Mouse (Mus musculus): ENCODE data around the gene Gm4952. TPM values are rescaled to one million over a fixed set of nuclear protein-coding genes. Genes with fewer than 3 reads are reported as not detected.

Gm4952 gene
- polyA plus RNA-seq, 1 experiment, result not detected

DNA sequence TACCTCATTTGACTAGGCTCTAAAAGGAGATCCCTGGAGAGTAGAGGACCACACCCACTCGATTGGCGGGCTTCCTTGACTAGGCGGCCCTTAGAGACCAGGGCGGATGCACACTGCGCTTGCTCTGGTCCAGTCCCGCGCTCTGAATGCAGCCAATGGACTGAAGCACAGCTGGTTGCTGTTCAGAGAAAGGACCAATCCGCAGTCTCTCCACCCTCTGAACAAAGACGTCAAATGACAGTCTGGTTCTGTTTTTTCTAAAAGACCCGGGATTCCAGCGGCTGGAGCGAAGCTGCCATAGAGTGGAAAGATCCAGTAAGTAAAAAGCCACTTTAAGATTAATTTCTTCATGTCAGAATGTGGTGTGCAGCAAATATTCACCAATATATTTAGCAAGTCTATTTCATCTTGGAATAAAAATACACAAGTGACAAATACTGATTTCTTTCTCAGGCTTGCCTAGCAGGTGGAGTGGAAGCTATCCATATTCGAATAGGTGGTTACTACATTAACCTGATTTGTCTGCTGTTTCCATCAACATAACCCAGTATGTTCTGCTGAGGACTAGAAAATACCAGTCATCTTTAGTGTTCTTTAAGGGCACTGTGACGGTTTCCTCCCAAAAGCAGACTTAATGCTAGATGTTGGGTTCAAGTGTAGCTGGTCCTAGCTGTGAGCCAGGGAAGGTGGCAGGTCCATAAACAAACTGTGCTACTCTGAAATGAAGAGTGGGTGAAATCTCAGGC lies 26.3 kb upstream of the Gm4952 start:
- no peak for TF ChIP-seq POLR2A (IDR thresholded peaks at IDR 0.05; ENCODE audit: borderline replicate concordance, extremely low read depth, low read depth, low read length)
- TF ChIP-seq CTCF (IDR thresholded peaks at IDR 0.05; ENCODE audit: insufficient read depth, low read length), result no peak
- peaks cover 3% of the 10 kb centered on the region; the same call in 1 of the 2 replicates for H3K4me1 ChIP-seq (ENCODE audit: control insufficient read depth, insufficient read depth, low read length)
- DNase-seq, result peak; percentile 72
- WGBS, result 2% methylated on average over 14 of the region's 14 CpGs
- peak overlapping the region; percentile 57 for H3K4me3 ChIP-seq (replicated peaks; ENCODE audit: extremely low read depth, low read depth, low read length)

DNA sequence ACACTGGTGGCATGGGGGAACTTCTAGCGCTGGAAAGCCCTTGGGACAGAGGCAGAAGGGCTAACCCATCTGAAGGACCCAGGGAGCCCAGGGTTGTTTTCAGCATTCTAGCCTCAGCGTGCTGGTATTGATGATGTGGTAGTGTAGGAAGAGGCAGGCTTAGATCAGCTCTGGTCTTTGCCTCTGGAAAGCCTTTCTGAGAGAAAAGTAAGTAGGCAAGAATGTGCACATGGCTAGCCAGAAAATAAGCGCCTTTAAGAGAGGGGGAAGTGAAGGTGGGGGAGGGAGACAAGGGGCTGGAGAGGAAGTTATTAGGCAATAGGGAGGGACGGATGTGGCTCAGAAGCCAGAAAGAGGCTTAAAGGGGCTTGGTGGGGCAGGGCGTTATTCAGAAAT lies 25.8 kb upstream of the Gm4952 start:
- 3% methylated on average over 5 of the region's 5 CpGs for WGBS
- Histone ChIP-seq H3K4me3 (replicated peaks; ENCODE audit: extremely low read depth, low read depth, low read length) (peak overlapping the region; percentile 57), H3K4me1 (ENCODE audit: control insufficient read depth, insufficient read depth, low read length) (peaks cover 3% of the 10 kb centered on the region; the same call in 1 of the 2 replicates)
- no peak for TF ChIP-seq CTCF (IDR thresholded peaks at IDR 0.05; ENCODE audit: insufficient read depth, low read length)
- no peak for TF ChIP-seq POLR2A (IDR thresholded peaks at IDR 0.05; ENCODE audit: borderline replicate concordance, extremely low read depth, low read depth, low read length)
- DNase-seq, result peak; percentile 31

DNA sequence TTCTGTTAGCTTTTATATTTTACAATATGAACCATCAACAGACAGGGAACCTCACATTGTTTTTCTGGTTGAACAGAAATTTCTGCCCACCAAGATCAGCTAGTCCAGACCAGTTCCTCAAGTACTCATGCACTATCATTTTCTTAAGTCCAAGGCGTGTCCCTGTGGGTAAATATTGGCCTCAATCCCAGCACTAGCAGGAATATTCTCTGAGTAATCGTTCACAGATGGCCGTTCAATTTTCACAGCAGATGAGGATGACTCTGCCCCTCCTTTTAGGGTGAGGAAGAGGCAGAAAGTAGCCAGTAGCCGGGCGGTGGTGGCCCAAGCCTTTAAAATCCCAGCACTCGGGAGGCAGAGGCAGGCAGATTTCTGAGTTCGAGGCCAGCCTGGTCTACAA lies 24.7 kb upstream of the Gm4952 start:
- no peak for DNase-seq
- TF ChIP-seq POLR2A (IDR thresholded peaks at IDR 0.05; ENCODE audit: borderline replicate concordance, extremely low read depth, low read depth, low read length) (no peak), CTCF (IDR thresholded peaks at IDR 0.05; ENCODE audit: insufficient read depth, low read length) (no peak)
- H3K4me3 ChIP-seq (replicated peaks; ENCODE audit: extremely low read depth, low read depth, low read length), result no peak overlapping the region
- H3K4me1 ChIP-seq (ENCODE audit: control insufficient read depth, insufficient read depth, low read length), result peaks cover 3% of the 10 kb centered on the region; the same call in 1 of the 2 replicates
- 54% methylated on average over 7 of the region's 7 CpGs for WGBS

DNA sequence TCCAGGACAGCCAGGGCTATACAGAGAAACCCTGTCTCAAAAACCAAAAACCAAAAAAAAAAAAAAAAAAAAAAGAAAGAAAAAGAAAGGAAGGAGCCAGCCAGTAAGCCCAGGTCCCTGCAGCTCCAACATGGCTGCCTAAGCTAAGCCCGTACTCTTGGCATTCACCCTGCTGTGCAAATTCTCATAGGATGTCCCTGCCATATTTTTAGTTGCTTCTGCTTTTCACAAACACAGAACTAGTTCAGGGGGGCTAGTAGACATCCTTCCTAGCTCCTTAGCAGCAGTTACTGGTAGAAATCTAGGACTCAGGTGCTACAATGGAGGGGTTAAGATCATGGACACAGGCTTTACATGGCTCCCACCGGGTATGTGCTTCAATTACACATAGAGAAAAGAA lies 24.3 kb upstream of the Gm4952 start:
- DNase-seq, result no peak
- Histone ChIP-seq H3K4me3 (replicated peaks; ENCODE audit: extremely low read depth, low read depth, low read length) (no peak overlapping the region), H3K4me1 (ENCODE audit: control insufficient read depth, insufficient read depth, low read length) (peaks cover 3% of the 10 kb centered on the region; the same call in 1 of the 2 replicates)
- WGBS, result 87% methylated on average over 2 of the region's 2 CpGs
- TF ChIP-seq POLR2A (IDR thresholded peaks at IDR 0.05; ENCODE audit: borderline replicate concordance, extremely low read depth, low read depth, low read length) (no peak), CTCF (IDR thresholded peaks at IDR 0.05; ENCODE audit: insufficient read depth, low read length) (no peak)

DNA sequence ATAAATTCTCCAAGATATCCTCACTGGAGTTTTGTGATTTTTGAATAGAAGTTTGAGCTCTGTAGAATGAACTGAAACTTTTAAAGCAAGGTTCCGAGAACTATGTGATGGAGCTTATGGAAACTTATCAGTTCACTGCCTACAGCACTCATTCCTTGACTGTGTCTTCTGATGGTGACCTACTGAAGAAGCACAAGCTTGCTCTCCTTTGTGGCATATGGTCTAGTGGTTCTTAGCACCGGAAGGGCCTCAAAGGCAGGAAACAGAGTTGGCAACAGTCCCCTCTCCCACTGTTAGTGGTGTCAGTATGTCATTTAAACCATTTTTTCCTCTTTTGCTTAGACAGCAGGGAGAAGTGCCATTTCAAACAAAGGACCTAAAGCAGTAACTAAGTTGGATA lies 23.1 kb upstream of the Gm4952 start:
- no peak for TF ChIP-seq CTCF (IDR thresholded peaks at IDR 0.05; ENCODE audit: insufficient read depth, low read length)
- WGBS, result 56% methylated on average over 2 of the region's 2 CpGs
- Histone ChIP-seq H3K4me1 (ENCODE audit: control insufficient read depth, insufficient read depth, low read length) (peaks cover 3% of the 10 kb centered on the region; the same call in 1 of the 2 replicates), H3K4me3 (replicated peaks; ENCODE audit: extremely low read depth, low read depth, low read length) (no peak overlapping the region)
- no peak for DNase-seq

DNA sequence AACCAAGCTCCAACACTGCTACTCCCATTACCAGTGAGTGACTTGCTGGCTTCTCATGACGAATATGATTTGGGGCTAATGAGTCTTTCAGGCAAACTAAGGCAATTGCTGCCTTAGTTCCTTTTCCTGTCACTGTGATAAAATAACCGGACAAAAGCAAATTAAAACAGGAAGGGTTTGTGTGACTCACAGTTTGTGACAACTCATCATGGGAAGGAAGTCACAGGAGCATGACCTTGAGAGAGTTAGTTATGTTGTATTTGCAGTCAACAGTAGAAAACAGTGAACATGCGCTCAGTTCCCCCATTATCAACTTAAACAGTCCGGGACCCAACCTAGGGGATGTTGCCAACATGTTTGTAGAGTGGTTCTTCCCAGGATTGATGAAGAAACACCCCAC lies 14.5 kb upstream of the Gm4952 start:
- WGBS, result 31% methylated on average over 4 of the region's 4 CpGs
- H3K4me1 ChIP-seq (ENCODE audit: control insufficient read depth, insufficient read depth, low read length), result peaks cover 2% of the 10 kb centered on the region
- TF ChIP-seq POLR2A (IDR thresholded peaks at IDR 0.05; ENCODE audit: borderline replicate concordance, extremely low read depth, low read depth, low read length) (no peak), CTCF (IDR thresholded peaks at IDR 0.05; ENCODE audit: insufficient read depth, low read length) (no peak)
- H3K4me3 ChIP-seq (replicated peaks; ENCODE audit: extremely low read depth, low read depth, low read length), result no peak overlapping the region
- DNase-seq, result no peak

DNA sequence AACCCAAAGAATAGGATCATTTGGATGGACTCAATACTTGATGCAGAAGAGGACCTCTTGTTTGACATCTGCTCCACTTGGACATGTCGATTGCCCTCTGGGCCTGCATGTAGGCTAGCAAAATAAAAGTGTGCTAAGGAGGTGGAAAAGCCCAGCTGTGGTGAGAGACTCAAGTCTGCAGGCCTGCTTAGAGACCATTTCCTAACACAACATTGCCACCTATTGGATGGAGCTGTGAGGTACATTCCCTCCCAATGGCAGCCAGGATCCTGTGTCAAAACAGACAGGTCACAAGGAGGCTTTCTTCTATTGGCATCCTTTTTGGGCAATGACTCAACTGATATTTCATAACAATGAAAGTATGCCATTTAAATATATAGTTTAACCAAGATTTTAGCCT lies 7.9 kb upstream of the Gm4952 start:
- TF ChIP-seq POLR2A (IDR thresholded peaks at IDR 0.05; ENCODE audit: borderline replicate concordance, extremely low read depth, low read depth, low read length) (no peak), CTCF (IDR thresholded peaks at IDR 0.05; ENCODE audit: insufficient read depth, low read length) (peak; percentile 76)
- H3K4me3 ChIP-seq (replicated peaks; ENCODE audit: extremely low read depth, low read depth, low read length), result no peak overlapping the region
- peaks cover 6% of the 10 kb centered on the region; the same call in 1 of the 2 replicates for H3K4me1 ChIP-seq (ENCODE audit: control insufficient read depth, insufficient read depth, low read length)
- 6% methylated on average over 1 of the region's 1 CpGs for WGBS
- peak; percentile 48 for DNase-seq

DNA sequence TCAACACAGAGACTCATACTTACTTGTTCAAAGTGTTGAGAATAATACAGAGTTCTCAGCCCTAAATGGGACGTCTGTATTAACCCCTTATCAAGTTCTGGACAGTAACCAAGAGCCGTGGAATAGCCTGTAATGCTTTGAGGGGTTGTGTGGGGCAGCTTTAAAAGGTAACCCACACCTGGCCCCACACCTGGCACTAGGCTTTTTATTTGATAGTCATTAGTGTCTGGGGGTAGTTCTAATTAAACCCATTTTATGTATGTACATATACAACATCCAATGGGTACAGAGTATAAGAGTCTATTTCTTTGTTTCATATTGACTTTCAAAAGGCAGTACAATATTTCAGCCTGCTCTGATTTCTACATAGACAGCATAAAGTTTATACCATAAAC lies 4.6 kb upstream of the Gm4952 start:
- no peak for DNase-seq
- H3K4me1 ChIP-seq (ENCODE audit: control insufficient read depth, insufficient read depth, low read length), result peaks cover 6% of the 10 kb centered on the region; the same call in 1 of the 2 replicates
- WGBS, result 49% methylated on average over 2 of the region's 2 CpGs
- no peak overlapping the region for H3K4me3 ChIP-seq (replicated peaks; ENCODE audit: extremely low read depth, low read depth, low read length)
- TF ChIP-seq CTCF (IDR thresholded peaks at IDR 0.05; ENCODE audit: insufficient read depth, low read length) (no peak), POLR2A (IDR thresholded peaks at IDR 0.05; ENCODE audit: borderline replicate concordance, extremely low read depth, low read depth, low read length) (no peak)

DNA sequence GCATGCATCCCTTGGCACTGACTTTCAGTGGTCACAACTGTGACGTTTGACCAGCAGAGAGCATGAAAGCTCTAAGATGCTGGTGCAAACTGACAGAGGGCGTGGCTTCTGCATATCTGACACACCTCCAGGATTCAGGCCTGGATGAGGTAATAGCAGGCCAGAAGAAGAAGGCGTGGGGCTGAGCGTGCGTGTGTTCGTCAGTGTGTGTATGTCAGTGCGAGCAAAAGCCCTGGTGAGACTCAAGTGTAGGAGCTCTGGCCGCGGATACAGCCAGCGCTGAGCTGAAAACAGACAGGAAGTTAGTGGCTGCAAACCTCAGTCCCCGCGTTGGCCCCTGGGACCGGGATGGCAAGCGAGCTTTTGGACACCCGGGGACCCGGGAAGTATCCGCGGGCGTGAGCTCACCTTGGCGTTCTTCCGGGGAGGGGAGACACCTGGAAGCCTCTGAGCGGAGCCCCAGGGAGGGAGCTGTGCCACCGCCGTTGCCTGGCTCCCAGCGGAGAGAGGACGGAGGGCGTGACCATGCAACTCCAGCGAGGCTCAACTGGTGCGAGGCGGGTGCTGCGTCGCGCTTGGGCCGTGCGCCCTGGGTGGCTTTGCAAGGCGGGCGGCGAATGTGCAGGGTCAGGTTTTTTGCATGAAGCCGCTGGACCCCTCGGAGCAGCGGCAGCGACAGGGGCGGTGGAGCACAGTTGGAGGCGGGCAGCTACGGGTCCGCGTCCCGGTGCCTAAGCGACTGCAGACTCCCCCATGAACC lies 4.1 kb upstream of the Gm4952 start:
- TF ChIP-seq CTCF (IDR thresholded peaks at IDR 0.05; ENCODE audit: insufficient read depth, low read length) (no peak), POLR2A (IDR thresholded peaks at IDR 0.05; ENCODE audit: borderline replicate concordance, extremely low read depth, low read depth, low read length) (0 out of 2 replicates have a peak, but pooled peaks have one; percentile 14)
- Histone ChIP-seq H3K4me3 (replicated peaks; ENCODE audit: extremely low read depth, low read depth, low read length) (peak overlapping the region; percentile 59), H3K4me1 (ENCODE audit: control insufficient read depth, insufficient read depth, low read length) (peaks cover 6% of the 10 kb centered on the region; the same call in 1 of the 2 replicates)
- peak; percentile 46 for DNase-seq
- under 1% methylated on average over 49 of the region's 49 CpGs for WGBS

Data from lung, adult 2 months (tissue).